Mouse (Mus musculus): ENCODE measurements at regions not wholly inside any gene's neighbourhood (a gene's known extent, or its start where the extent isn't known, plus 50 kb on each side); places are given as distances from the start of the nearest gene placed in this dataset.

DNA sequence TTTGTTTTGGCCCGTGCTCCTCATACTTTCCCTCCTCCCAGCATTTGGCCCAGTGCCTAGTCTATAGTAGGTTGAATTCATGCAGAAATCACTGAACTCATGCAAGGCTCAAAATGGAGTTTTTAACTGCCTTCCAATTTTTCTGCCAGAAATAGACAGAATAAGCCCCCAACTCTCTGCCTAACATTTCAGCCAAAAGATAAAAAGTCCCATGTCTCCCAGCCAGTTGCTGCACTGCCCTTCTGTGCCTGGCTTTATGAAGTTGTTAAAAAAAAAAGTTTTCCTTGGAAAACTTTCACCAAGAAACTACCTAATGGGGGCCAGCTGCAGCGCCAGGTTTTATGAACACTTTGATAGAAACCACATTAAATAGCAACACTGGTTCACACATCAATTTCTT is 222.0 kb downstream of the Zic3 start:
- no peak overlapping the region for H3K4me2 ChIP-seq (ENCODE audit: low read depth, severe bottlenecking)
- H3K27ac ChIP-seq (replicated peaks; ENCODE audit: low read depth, low read length), result no peak overlapping the region
- no peaks in the 10 kb centered on the region for H3K36me3 ChIP-seq (ENCODE audit: control insufficient read depth, insufficient read depth, low read length)
- no peak for ATAC-seq (ENCODE audit: insufficient number of reproducible peaks, low FRiP score, low TSS enrichment, low read depth)
- H3K9me3 ChIP-seq (ENCODE audit: control insufficient read depth, low read length), result no peaks in the 10 kb centered on the region
- 45% methylated on average over 2 of the region's 2 CpGs for WGBS
- no peaks in the 10 kb centered on the region for H3K27me3 ChIP-seq (ENCODE audit: control insufficient read depth, insufficient read depth, low read length)
- H3K4me3 ChIP-seq (ENCODE audit: low read depth, low read length), result no peak overlapping the region
- peak; percentile 27 for DNase-seq (ENCODE audit: low spot score)
- no peaks in the 10 kb centered on the region for H3K4me1 ChIP-seq (ENCODE audit: control insufficient read depth, insufficient read depth, low read length)
- no peak overlapping the region for H3K9ac ChIP-seq (ENCODE audit: low read length)

GRCm38 (mm10) chrX:58256043-58256442 is 233.5 kb downstream of the Zic3 start:
- H3K9me3 ChIP-seq (ENCODE audit: control insufficient read depth, low read length), result no peaks in the 10 kb centered on the region
- whole genome bisulfite sequencing, result 35% methylated on average over 8 of the region's 8 CpGs
- H3K27ac ChIP-seq (replicated peaks; ENCODE audit: low read depth, low read length), result no peak overlapping the region
- H3K36me3 ChIP-seq (ENCODE audit: control insufficient read depth, insufficient read depth, low read length), result no peaks in the 10 kb centered on the region
- no peak for ATAC-seq (ENCODE audit: insufficient number of reproducible peaks, low FRiP score, low TSS enrichment, low read depth)
- H3K4me3 ChIP-seq (ENCODE audit: low read depth, low read length), result no peak overlapping the region
- no peak overlapping the region for H3K4me2 ChIP-seq (ENCODE audit: low read depth, severe bottlenecking)
- H3K27me3 ChIP-seq (ENCODE audit: control insufficient read depth, insufficient read depth, low read length), result no peaks in the 10 kb centered on the region
- H3K9ac ChIP-seq (ENCODE audit: low read length), result no peak overlapping the region
- peak; percentile 26 for DNase-seq (ENCODE audit: low spot score)
- no peaks in the 10 kb centered on the region for H3K4me1 ChIP-seq (ENCODE audit: control insufficient read depth, insufficient read depth, low read length)

- H3K4me2 ChIP-seq (ENCODE audit: low read depth, severe bottlenecking), result no peak overlapping the region
- no peak overlapping the region for H3K9ac ChIP-seq (ENCODE audit: low read length)
- no peaks in the 10 kb centered on the region for H3K36me3 ChIP-seq (ENCODE audit: control insufficient read depth, insufficient read depth, low read length)
- H3K27me3 ChIP-seq (ENCODE audit: control insufficient read depth, insufficient read depth, low read length), result no peaks in the 10 kb centered on the region
- DNase-seq (ENCODE audit: low spot score) (no peak), ATAC-seq (ENCODE audit: insufficient number of reproducible peaks, low FRiP score, low TSS enrichment, low read depth) (no peak)
- no peaks in the 10 kb centered on the region for H3K9me3 ChIP-seq (ENCODE audit: control insufficient read depth, low read length)
- no peak overlapping the region for H3K4me3 ChIP-seq (ENCODE audit: low read depth, low read length)
- H3K4me1 ChIP-seq (ENCODE audit: control insufficient read depth, insufficient read depth, low read length), result no peaks in the 10 kb centered on the region
- WGBS, result 85% methylated on average over 2 of the region's 2 CpGs
- H3K27ac ChIP-seq (replicated peaks; ENCODE audit: low read depth, low read length), result no peak overlapping the region
Measured at GRCm38 (mm10) chrX:58282903-58283302, 260.4 kb downstream of the Zic3 start.

DNA sequence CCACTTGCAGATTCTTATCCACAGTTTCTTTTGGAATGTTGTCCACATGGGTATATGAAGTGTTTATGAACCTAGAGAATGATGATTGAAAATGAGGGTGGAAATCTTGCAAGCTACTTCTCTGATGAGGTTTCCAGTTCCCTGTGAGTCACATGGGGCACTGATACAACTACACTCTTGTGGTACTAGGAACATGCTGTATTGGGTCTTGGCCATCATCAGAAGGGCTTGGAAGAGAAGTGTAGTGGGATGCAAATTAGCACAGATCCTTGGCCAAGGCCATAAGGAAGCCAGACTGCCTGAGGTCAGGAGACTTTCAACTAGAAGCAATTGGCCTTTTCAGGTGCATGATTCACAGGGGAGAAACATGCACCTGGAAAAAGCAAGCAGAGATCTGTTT is 300.3 kb downstream of the Zic3 start:
- no peak for ATAC-seq (ENCODE audit: insufficient number of reproducible peaks, low FRiP score, low TSS enrichment, low read depth)
- DNase-seq (ENCODE audit: low spot score), result no peak

DNA sequence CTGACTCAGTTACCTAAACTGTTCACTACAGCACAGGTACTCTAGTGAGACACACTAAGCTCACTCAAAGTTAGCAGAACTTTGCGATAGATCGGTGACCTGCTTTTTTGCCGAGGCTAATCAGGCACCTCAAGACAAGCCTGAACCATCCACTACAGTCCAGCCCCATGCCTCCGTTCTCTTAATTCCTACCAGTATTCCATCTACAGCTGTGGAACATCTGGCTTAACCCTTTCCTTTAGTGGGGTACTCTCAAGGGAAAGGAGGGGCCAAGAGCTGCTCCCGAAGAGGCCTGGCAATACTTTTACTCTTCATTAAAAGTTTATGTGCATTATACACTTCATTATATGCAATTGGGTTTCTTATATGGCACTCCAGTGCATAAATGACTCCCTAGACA is 329.1 kb downstream of the Zic3 start:
- WGBS, result 77% methylated on average over 5 of the region's 5 CpGs
- no peak for ATAC-seq (ENCODE audit: insufficient number of reproducible peaks, low FRiP score, low TSS enrichment, low read depth)

More for the DNA sequence above, 300.3 kb downstream of the Zic3 start:
- Histone ChIP-seq H3K27ac (replicated peaks; ENCODE audit: low read depth, low read length) (no peak overlapping the region), H3K27me3 (ENCODE audit: control insufficient read depth, insufficient read depth, low read length) (no peaks in the 10 kb centered on the region), H3K9me3 (ENCODE audit: control insufficient read depth, low read length) (no peaks in the 10 kb centered on the region), H3K9ac (ENCODE audit: low read length) (no peak overlapping the region), H3K36me3 (ENCODE audit: control insufficient read depth, insufficient read depth, low read length) (no peaks in the 10 kb centered on the region), H3K4me2 (ENCODE audit: low read depth, severe bottlenecking) (no peak overlapping the region), H3K4me3 (ENCODE audit: low read depth, low read length) (no peak overlapping the region), H3K4me1 (ENCODE audit: control insufficient read depth, insufficient read depth, low read length) (no peaks in the 10 kb centered on the region)

GRCm38 (mm10) chrX:58377926-58378325 is 355.4 kb downstream of the Zic3 start:
- DNase-seq (ENCODE audit: low spot score) (peak; percentile 24), ATAC-seq (ENCODE audit: insufficient number of reproducible peaks, low FRiP score, low TSS enrichment, low read depth) (no peak)
- H3K9ac ChIP-seq (ENCODE audit: low read length), result no peak overlapping the region
- H3K4me1 ChIP-seq (ENCODE audit: control insufficient read depth, insufficient read depth, low read length), result no peaks in the 10 kb centered on the region
- WGBS, result 67% methylated on average over 3 of the region's 3 CpGs
- H3K27me3 ChIP-seq (ENCODE audit: control insufficient read depth, insufficient read depth, low read length), result no peaks in the 10 kb centered on the region
- H3K9me3 ChIP-seq (ENCODE audit: control insufficient read depth, low read length), result no peaks in the 10 kb centered on the region
- no peak overlapping the region for H3K4me2 ChIP-seq (ENCODE audit: low read depth, severe bottlenecking)
- no peak overlapping the region for H3K27ac ChIP-seq (replicated peaks; ENCODE audit: low read depth, low read length)
- H3K36me3 ChIP-seq (ENCODE audit: control insufficient read depth, insufficient read depth, low read length), result no peaks in the 10 kb centered on the region
- H3K4me3 ChIP-seq (ENCODE audit: low read depth, low read length), result no peak overlapping the region

More for the DNA sequence above, 329.1 kb downstream of the Zic3 start:
- no peak overlapping the region for H3K4me2 ChIP-seq (ENCODE audit: low read depth, severe bottlenecking)
- no peaks in the 10 kb centered on the region for H3K36me3 ChIP-seq (ENCODE audit: control insufficient read depth, insufficient read depth, low read length)
- no peak for DNase-seq (ENCODE audit: low spot score)
- no peaks in the 10 kb centered on the region for H3K9me3 ChIP-seq (ENCODE audit: control insufficient read depth, low read length)
- no peaks in the 10 kb centered on the region for H3K27me3 ChIP-seq (ENCODE audit: control insufficient read depth, insufficient read depth, low read length)
- no peak overlapping the region for H3K9ac ChIP-seq (ENCODE audit: low read length)
- no peak overlapping the region for H3K4me3 ChIP-seq (ENCODE audit: low read depth, low read length)
- no peak overlapping the region for H3K27ac ChIP-seq (replicated peaks; ENCODE audit: low read depth, low read length)
- no peaks in the 10 kb centered on the region for H3K4me1 ChIP-seq (ENCODE audit: control insufficient read depth, insufficient read depth, low read length)

All from limb, embryonic 11.5 days (tissue).